Mouse (Mus musculus): Measurements from ENCODE around the gene Olfr1367.

DNA sequence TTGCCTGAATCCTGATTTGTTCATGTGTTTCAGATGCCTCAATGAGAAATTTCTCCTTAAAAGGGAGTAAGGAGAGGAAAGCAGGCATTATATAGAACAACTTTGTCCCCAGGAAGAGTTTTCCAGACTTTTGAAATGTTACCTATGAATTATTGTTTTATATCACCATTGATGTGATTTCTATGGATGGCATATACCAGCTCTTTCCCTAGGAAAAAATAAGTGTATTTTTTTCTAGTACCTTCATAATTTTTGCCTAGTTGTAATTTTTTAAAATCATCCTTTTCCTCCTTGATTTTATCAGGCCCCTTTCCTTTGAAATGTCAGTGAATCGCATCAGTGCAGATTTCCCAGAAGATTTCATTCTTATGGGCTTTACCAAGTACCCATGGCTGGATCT is at the start of gene Olfr1367:
- TF ChIP-seq EP300 (IDR thresholded peaks at IDR 0.05; ENCODE audit: insufficient read depth, low read depth, low read length) (no peak), POLR2A (IDR thresholded peaks at IDR 0.05; ENCODE audit: insufficient read depth, low read length) (no peak), CTCF (IDR thresholded peaks at IDR 0.05; ENCODE audit: low read depth, low read length) (no peak)

All from ES-Bruce4 (cell line).